Mouse (Mus musculus) ES-E14 (cell line): ENCODE measurements at regions not wholly inside any gene's neighbourhood (a gene's known extent, or its start where the extent isn't known, plus 50 kb on each side); places are given as distances from the start of the nearest gene placed in this dataset.

Experiments used
- DNase-seq: peaks from one replicate; pipeline ENCODE4 v3.0.0-alpha.2; 2013; ENCODE audit warnings: low read depth, low spot score
- H3K27ac ChIP-seq: 2 replicates; pipeline ENCODE4 v1.5.1; 2012; ENCODE audit warnings: low read depth, mild to moderate bottlenecking, low read length, moderate library complexity, mixed read lengths; ENCODE audit not compliant: poor library complexity, insufficient read depth, severe bottlenecking
- H3K36me3 ChIP-seq: 2 replicates; pipeline ENCODE4 v1.6.1; 2012; ENCODE audit warnings: mild to moderate bottlenecking, low read length, moderate library complexity, mixed read lengths; ENCODE audit not compliant: control insufficient read depth, poor library complexity, insufficient read depth, severe bottlenecking
- H3K4me1 ChIP-seq, 2 experiments: fragments of 150-350 bp in 1 of 2; sonication (generic) in 1 of 2; 2 replicates each; pipeline ENCODE4 v1.6.1; 2012; ENCODE audit warnings: low read length in 2 of 2, mild to moderate bottlenecking in 1 of 2, mixed read lengths in 1 of 2; ENCODE audit not compliant: control insufficient read depth in 2 of 2, insufficient read depth in 2 of 2, poor library complexity in 1 of 2
- H3K4me3 ChIP-seq, 2 experiments: fragments of 150-350 bp in 1 of 2; sonication (generic) in 1 of 2; 2 replicates each; pipeline ENCODE4 v1.5.1; 2012; ENCODE audit warnings: low read length in 2 of 2, low read depth in 1 of 2, mild to moderate bottlenecking in 1 of 2, mixed read lengths in 1 of 2; ENCODE audit not compliant: insufficient read depth in 1 of 2, poor library complexity in 1 of 2, severe bottlenecking in 1 of 2
- H3K9ac ChIP-seq: 2 replicates; pipeline ENCODE4 v1.6.1; 2012; ENCODE audit warnings: low read depth, mild to moderate bottlenecking, low read length, mixed read lengths; ENCODE audit not compliant: poor library complexity, insufficient read depth, severe bottlenecking
- H3K9me3 ChIP-seq: fragments of 150-350 bp; sonication (generic); 2 replicates; pipeline ENCODE4 v1.6.1; 2012; ENCODE audit warnings: low read depth, mild to moderate bottlenecking, low read length; ENCODE audit not compliant: control insufficient read depth, insufficient read depth
- CHD2 ChIP-seq: IDR thresholded peaks from 2 replicates; pipeline ENCODE4 v1.6.1; 2014; ENCODE audit warnings: mild to moderate bottlenecking, low read depth, low read length, inconsistent platforms
- HCFC1 ChIP-seq: IDR thresholded peaks from 2 replicates; pipeline ENCODE4 v1.6.1; 2012; ENCODE audit warnings: low read length, inconsistent platforms, borderline replicate concordance; ENCODE audit not compliant: insufficient read depth
- MAFK ChIP-seq: IDR thresholded peaks from 2 replicates; pipeline ENCODE4 v1.6.1; 2014; ENCODE audit warnings: mild to moderate bottlenecking, low read depth, low read length, inconsistent platforms; ENCODE audit not compliant: insufficient read depth
- ZC3H11A ChIP-seq: IDR thresholded peaks from 2 replicates; pipeline ENCODE4 v1.6.1; 2012; ENCODE audit warnings: low read depth, mild to moderate bottlenecking, inconsistent platforms, low read length, borderline replicate concordance
- ZNF384 ChIP-seq: IDR thresholded peaks from 2 replicates; pipeline ENCODE4 v1.6.1; 2012; ENCODE audit warnings: low read depth, low read length, inconsistent platforms
- in situ Hi-C, 2 experiments: fragments of 600-800 bp; cut with MboI; formaldehyde crosslinking; loops; one replicate each; pipeline ENCODE4 v1.15.1; 2025; ENCODE audit warnings: low sequenced_read_pairs in 2 of 2, inconsistent platforms in 1 of 2; ENCODE audit not compliant: unreplicated experiment in 2 of 2

- Histone ChIP-seq H3K4me3 (no peak overlapping the region), H3K36me3 (no peaks in the 10 kb centered on the region), H3K27ac (no peak overlapping the region), H3K4me1 (no peaks in the 10 kb centered on the region), H3K9me3 (no peaks in the 10 kb centered on the region), H3K9ac (no peak overlapping the region)
- in situ Hi-C loops, result no loop called here
- no peak for DNase-seq
- TF ChIP-seq HCFC1 (no peak), ZNF384 (no peak), ZC3H11A (no peak), CHD2 (no peak), MAFK (no peak)
Observed at GRCm38 (mm10) chr7:58310096-58310495, 345.9 kb upstream of the Atp10a start.

GRCm38 (mm10) chr7:58322381-58322780 is 333.6 kb upstream of the Atp10a start:
- in situ Hi-C loops, result no loop called here
- Histone ChIP-seq H3K27ac (no peak overlapping the region), H3K9ac (no peak overlapping the region), H3K4me3 (no peak overlapping the region), H3K9me3 (no peaks in the 10 kb centered on the region), H3K4me1 (no peaks in the 10 kb centered on the region), H3K36me3 (no peaks in the 10 kb centered on the region)
- DNase-seq, result no peak
- no peak for TF ChIP-seq ZC3H11A
- TF ChIP-seq CHD2, result no peak
- TF ChIP-seq HCFC1, result no peak
- no peak for TF ChIP-seq MAFK
- no peak for TF ChIP-seq ZNF384

GRCm38 (mm10) chr7:58367384-58367783 is 288.6 kb upstream of the Atp10a start:
- no peak overlapping the region for H3K4me3 ChIP-seq
- H3K9me3 ChIP-seq, result no peaks in the 10 kb centered on the region
- no peak for TF ChIP-seq CHD2
- no peak for TF ChIP-seq HCFC1
- TF ChIP-seq ZNF384, result no peak
- TF ChIP-seq ZC3H11A, result no peak
- no peak for TF ChIP-seq MAFK
- no peak overlapping the region for H3K27ac ChIP-seq
- DNase-seq, result no peak
- no peaks in the 10 kb centered on the region for H3K4me1 ChIP-seq
- H3K36me3 ChIP-seq, result no peaks in the 10 kb centered on the region
- in situ Hi-C loops, result no loop called here
- H3K9ac ChIP-seq, result no peak overlapping the region

- Histone ChIP-seq H3K9ac (no peak overlapping the region), H3K36me3 (no peaks in the 10 kb centered on the region), H3K4me3 (no peak overlapping the region), H3K27ac (no peak overlapping the region), H3K9me3 (no peaks in the 10 kb centered on the region), H3K4me1 (no peaks in the 10 kb centered on the region)
- TF ChIP-seq MAFK, result no peak
- no peak for TF ChIP-seq ZNF384
- no peak for TF ChIP-seq CHD2
- TF ChIP-seq HCFC1, result no peak
- no peak for TF ChIP-seq ZC3H11A
- no peak for DNase-seq
- in situ Hi-C loops, result no loop called here
Observed at GRCm38 (mm10) chr7:58383401-58383800, 272.6 kb upstream of the Atp10a start.

GRCm38 (mm10) chr7:58388326-58388725 is 267.6 kb upstream of the Atp10a start:
- H3K9me3 ChIP-seq, result no peaks in the 10 kb centered on the region
- no peak overlapping the region for H3K4me3 ChIP-seq
- no peak overlapping the region for H3K27ac ChIP-seq
- no peaks in the 10 kb centered on the region for H3K4me1 ChIP-seq
- H3K36me3 ChIP-seq, result no peaks in the 10 kb centered on the region
- TF ChIP-seq ZNF384, result no peak
- no peak for TF ChIP-seq ZC3H11A
- no peak for TF ChIP-seq MAFK
- TF ChIP-seq HCFC1, result no peak
- no peak for TF ChIP-seq CHD2
- in situ Hi-C loops, result no loop called here
- no peak for DNase-seq
- no peak overlapping the region for H3K9ac ChIP-seq
